Mouse (Mus musculus): ENCODE results near the gene Capzb.

Capzb gene

DNA sequence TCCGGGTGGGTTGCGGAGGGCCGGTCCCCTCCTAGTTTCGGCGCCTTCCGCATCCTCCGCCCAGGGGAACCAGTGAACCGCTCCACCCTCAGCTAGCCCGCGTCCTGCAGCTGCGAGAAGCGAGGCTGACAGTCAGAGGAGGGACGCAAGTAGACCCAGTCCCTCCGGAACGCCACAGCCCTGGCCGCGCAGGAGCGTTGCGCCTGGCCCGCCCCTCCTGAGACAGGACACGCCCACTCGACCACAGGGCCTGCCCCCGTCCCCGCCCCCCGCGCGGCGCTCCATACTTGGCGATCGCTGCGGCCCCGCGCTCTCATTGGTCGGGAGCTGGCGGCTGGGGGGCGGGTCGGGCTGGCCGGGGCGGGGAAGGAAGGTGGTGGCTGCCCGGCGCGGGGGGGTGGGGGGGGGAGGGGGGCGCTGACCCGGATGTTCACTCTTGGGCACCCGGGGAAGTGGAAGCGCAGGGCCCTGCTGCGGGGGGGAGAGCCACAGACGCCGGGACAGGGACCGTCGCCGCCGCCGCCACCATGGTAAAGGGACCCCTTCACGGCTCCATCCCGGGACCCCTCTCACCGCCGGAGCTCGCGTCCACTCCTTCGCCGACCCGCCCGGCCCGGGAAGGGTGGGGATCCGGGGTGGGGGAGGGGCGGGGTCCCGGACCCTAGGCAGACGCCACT, at the start of gene Capzb:
TSS of gene Capzb (plus strand) at position 401 of the 677 bp plus-strand sequence.
- ATAC-seq (ENCODE audit: insufficient number of reproducible peaks, low FRiP score, low TSS enrichment) = peak; percentile 92

DNA sequence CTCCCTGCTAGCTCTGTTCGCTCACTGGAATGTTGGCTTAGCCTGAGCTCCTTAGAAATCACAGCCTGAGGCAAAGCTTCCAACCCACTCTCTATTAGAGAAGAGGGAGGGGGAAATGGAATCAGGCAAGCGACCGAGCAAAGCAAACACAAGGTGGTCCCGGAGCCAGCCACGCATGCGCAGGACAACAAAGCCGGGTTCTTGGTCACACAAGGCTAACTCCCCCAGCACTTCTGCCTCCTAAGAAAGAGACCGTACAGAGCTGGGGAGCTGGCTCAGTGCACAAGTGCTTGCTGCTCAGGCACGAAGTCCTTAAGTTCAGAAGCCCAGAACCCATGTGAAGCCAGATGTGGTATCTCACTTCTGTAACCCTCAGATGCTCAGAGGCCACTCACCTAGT, 49.7 kb upstream of the Capzb start:
- ATAC-seq (ENCODE audit: insufficient number of reproducible peaks, low FRiP score, low TSS enrichment) = no peak

GRCm38 (mm10) chr4:139144577-139144976, 48.1 kb upstream of the Capzb start:
- no peak for ATAC-seq (ENCODE audit: insufficient number of reproducible peaks, low FRiP score, low TSS enrichment)

- ATAC-seq (ENCODE audit: insufficient number of reproducible peaks, low FRiP score, low TSS enrichment) = no peak
These were observed 47.5 kb upstream of the Capzb start for GRCm38 (mm10) chr4:139145156-139145555.

DNA sequence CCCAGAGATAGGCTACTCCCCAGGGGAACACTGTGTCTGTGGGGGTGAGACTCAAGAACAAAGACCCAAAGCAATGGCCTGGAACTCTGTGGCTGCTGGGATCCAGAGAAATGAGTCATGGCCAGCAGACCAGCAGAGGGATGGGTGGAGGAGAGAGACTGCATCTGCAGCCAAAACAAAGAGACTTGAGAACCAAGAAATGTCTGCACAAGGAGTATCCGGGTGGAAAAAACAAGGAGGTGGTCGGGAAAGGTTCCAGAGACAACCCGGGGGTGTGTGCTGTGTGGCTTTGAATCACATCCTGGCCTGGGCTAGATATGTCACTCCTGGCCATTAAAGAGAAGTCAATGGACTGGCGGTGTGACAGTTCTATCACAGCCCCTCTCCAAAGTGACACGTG, 45.9 kb upstream of the Capzb start:
- ATAC-seq (ENCODE audit: insufficient number of reproducible peaks, low FRiP score, low TSS enrichment) = no peak

DNA sequence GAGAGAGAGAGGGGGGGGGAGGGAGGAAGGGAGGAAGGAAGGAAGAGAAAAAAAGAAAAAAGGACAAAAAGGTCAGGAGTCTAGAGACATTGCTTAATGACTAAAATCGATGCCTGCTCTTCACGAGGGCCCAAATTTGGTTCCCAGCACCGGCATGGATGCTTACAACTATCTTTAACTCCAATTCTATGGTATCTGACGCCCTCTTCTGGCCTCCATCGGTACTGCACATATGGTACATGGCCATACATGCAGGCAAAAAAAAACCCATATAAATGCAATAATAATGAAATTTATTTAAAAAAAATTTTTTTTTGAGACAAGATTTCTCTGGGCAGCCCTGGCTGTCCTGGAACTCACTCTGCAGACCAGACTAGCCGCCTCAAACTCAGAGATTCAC, 41.3 kb upstream of the Capzb start:
- no peak for ATAC-seq (ENCODE audit: insufficient number of reproducible peaks, low FRiP score, low TSS enrichment)

- ATAC-seq (ENCODE audit: insufficient number of reproducible peaks, low FRiP score, low TSS enrichment) = no peak
These were observed 38.0 kb upstream of the Capzb start for GRCm38 (mm10) chr4:139154576-139155307.

DNA sequence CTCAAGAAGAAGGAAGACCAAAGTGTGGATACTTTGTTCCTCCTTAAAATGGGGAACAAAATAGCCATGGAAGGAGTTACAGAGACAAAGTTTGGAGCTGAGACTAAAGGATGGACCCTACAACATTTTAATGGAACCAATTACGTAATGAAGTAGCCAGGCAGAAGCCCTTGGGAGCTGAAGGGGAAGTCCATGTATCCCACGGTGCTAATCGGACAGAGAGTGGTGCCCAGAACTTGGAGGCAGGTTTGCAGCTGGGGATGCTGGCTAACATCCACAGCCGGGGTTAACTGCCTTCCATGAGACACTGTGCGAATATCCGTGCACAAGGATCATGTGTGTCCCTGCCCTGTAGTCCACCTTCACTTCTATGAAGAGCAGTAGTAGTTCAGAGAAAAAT, 36.2 kb upstream of the Capzb start:
- no peak for ATAC-seq (ENCODE audit: insufficient number of reproducible peaks, low FRiP score, low TSS enrichment)

GRCm38 (mm10) chr4:139158350-139158749, 34.3 kb upstream of the Capzb start:
- ATAC-seq (ENCODE audit: insufficient number of reproducible peaks, low FRiP score, low TSS enrichment) = no peak

GRCm38 (mm10) chr4:139161076-139161475, 31.6 kb upstream of the Capzb start:
- ATAC-seq (ENCODE audit: insufficient number of reproducible peaks, low FRiP score, low TSS enrichment) = no peak

- ATAC-seq (ENCODE audit: insufficient number of reproducible peaks, low FRiP score, low TSS enrichment) = no peak
These were observed 28.6 kb upstream of the Capzb start for GRCm38 (mm10) chr4:139164082-139164481.

GRCm38 (mm10) chr4:139165259-139165658, 27.4 kb upstream of the Capzb start:
- no peak for ATAC-seq (ENCODE audit: insufficient number of reproducible peaks, low FRiP score, low TSS enrichment)

DNA sequence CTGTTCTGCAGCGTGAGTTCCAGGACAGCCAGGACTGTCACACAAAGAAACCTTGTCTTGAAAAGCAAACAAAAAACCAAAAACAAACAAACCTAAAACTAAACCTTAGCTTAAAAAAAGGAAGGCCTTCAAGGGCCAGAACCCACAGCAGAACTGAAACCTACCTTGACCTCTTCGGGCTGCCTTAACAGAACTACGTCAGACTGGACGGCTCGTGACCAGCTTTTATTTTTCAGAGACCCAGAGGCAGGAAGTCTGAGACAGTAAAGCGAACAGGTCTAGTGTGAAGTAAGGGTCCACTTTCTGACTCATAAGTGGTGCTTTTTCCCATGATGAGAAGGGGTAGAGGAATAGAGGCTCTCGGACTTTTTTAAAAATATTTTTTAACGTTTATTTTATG, 26.5 kb upstream of the Capzb start:
- no peak for ATAC-seq (ENCODE audit: insufficient number of reproducible peaks, low FRiP score, low TSS enrichment)

DNA sequence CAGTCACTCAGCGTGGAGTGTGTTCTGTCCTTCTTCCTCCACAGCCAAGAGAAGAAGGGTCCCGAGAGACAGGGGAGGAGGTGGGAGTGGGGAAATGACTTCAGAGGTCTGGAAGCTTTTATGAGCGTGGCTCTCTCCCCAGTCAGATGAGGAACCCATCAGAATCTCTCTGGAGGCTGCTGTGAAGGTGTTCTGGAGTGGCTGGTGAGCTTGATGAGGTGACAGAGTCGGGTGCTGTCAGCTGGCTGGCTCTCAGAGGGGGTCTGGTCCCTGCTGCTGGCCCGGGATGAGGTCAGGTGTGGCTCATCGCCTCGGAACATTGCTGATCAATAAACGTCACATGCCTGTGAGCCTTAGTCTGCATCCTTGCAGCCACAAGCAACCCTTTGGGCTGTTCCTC, 25.6 kb upstream of the Capzb start:
- no peak for ATAC-seq (ENCODE audit: insufficient number of reproducible peaks, low FRiP score, low TSS enrichment)

- no peak for ATAC-seq (ENCODE audit: insufficient number of reproducible peaks, low FRiP score, low TSS enrichment)
These were observed 23.5 kb upstream of the Capzb start for GRCm38 (mm10) chr4:139168985-139169747.

DNA sequence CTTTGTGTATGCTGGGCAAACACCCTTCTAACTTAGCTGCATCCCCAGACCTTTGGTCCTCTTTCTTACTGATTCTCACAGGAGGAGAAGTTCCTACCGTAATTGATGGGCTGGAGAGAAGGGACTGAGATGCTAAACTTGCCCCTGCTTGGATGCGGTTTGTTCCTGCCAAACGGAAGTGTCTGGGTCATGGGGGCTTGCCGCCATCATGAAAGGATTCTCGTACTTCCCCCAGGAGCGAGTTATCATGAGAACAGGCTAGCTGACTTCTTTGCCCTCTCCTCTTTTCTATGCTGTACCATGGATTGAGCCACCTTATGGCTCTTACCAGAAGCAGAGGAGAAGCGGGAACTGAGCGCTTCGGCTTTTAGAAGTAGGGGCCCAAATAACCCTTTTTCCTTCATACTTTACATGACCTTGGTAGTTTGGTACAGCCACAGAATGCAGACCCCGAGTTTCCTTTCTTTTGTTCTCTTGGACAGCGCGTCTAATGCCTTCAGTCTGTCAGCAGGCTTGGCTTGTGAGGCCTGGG, 22.9 kb upstream of the Capzb start:
- ATAC-seq (ENCODE audit: insufficient number of reproducible peaks, low FRiP score, low TSS enrichment) = no peak

GRCm38 (mm10) chr4:139175061-139175971, 17.4 kb upstream of the Capzb start:
- no peak; the same call in 1 of the 2 replicates for ATAC-seq (ENCODE audit: insufficient number of reproducible peaks, low FRiP score, low TSS enrichment)

- no peak for ATAC-seq (ENCODE audit: insufficient number of reproducible peaks, low FRiP score, low TSS enrichment)
These were observed 16.7 kb upstream of the Capzb start for GRCm38 (mm10) chr4:139176023-139176422.

- ATAC-seq (ENCODE audit: insufficient number of reproducible peaks, low FRiP score, low TSS enrichment) = no peak
These were observed 14.8 kb upstream of the Capzb start for GRCm38 (mm10) chr4:139177921-139178320.

DNA sequence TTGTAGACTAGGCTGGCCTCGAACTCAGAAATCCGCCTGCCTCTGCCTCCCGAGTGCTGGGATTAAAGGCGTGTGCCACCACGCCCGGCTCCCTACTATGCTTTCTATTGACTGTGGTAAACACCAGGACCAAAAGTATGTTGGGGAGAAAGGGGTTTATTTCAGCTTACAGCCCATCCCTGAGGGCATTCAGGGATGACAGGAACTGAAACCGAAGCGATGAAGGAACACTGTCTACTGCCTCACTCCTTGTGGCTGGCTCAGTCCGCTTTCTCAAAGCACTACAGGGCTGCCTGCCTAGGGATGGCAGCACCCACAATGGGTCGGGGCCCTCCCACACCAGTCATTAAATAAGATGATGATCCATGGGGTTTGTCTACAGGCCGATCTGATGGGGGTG, 14.3 kb upstream of the Capzb start:
- no peak for ATAC-seq (ENCODE audit: insufficient number of reproducible peaks, low FRiP score, low TSS enrichment)

Data from cerebellum, adult (tissue).